Mouse (Mus musculus): ENCODE measurements at regions not wholly inside any gene's neighbourhood (a gene's known extent, or its start where the extent isn't known, plus 50 kb on each side); places are given as distances from the start of the nearest gene placed in this dataset.

GRCm38 (mm10) chr4:98200701-98201100 is 182.4 kb downstream of the Tm2d1 start:
- no peak for DNase-seq (ENCODE audit: low read depth)

GRCm38 (mm10) chr4:98190318-98190717 is 192.8 kb downstream of the Tm2d1 start:
- DNase-seq (ENCODE audit: low read depth), result no peak

GRCm38 (mm10) chr4:98189894-98190293 is 193.2 kb downstream of the Tm2d1 start:
- DNase-seq (ENCODE audit: low read depth), result no peak

GRCm38 (mm10) chr4:98188944-98189343 is 194.2 kb downstream of the Tm2d1 start:
- no peak for DNase-seq (ENCODE audit: low read depth)

- no peak for DNase-seq (ENCODE audit: low read depth)
Measured at GRCm38 (mm10) chr4:98187038-98187437, 196.1 kb downstream of the Tm2d1 start.

- DNase-seq (ENCODE audit: low read depth), result no peak
Measured at GRCm38 (mm10) chr4:98182053-98182355, 201.1 kb downstream of the Tm2d1 start.

- DNase-seq (ENCODE audit: low read depth), result no peak
Measured at GRCm38 (mm10) chr4:98181185-98182052, 201.7 kb downstream of the Tm2d1 start.

GRCm38 (mm10) chr4:98180336-98180735 is 202.8 kb downstream of the Tm2d1 start:
- no peak for DNase-seq (ENCODE audit: low read depth)

All from induced T-regulatory cell, adult 2 months (primary cell).